Mouse (Mus musculus) hindbrain, embryonic 15.5 days (tissue): ENCODE results near the gene Cavin2. TPM values are rescaled to one million over a fixed set of nuclear protein-coding genes. Genes with fewer than 3 reads are reported as not detected.

ENCODE experiments used
- ATAC-seq: fragments of 200-750 bp; cut with Nextera tagmentation; 2 replicates; pipeline ENCODE4 v1.8.0; 2017; ENCODE audit warnings: low read depth, moderate number of reproducible peaks, moderate TSS enrichment; ENCODE audit not compliant: low FRiP score
- H3K27ac ChIP-seq: fragments of 300-500 bp; sonication (generic); replicated peaks from 2 replicates; pipeline ENCODE4 v1.5.1; 2015; ENCODE audit warnings: mild to moderate bottlenecking, inconsistent platforms
- H3K27me3 ChIP-seq: fragments of 300-500 bp; sonication (generic); 2 replicates; pipeline ENCODE4 v1.6.1; 2015; ENCODE audit warnings: control low read depth, inconsistent platforms
- H3K36me3 ChIP-seq: fragments of 300-500 bp; sonication (generic); 2 replicates; pipeline ENCODE4 v1.6.1; 2015; ENCODE audit warnings: control low read depth, inconsistent platforms
- H3K4me1 ChIP-seq: fragments of 300-500 bp; sonication (generic); replicated peaks from 2 replicates; pipeline ENCODE4 v1.6.1; 2015; ENCODE audit warnings: control low read depth, inconsistent platforms
- H3K4me2 ChIP-seq: fragments of 300-500 bp; sonication (generic); 2 replicates; pipeline ENCODE4 v1.6.1; 2015; ENCODE audit warnings: moderate library complexity, mild to moderate bottlenecking, inconsistent platforms
- H3K4me3 ChIP-seq: fragments of 300-500 bp; sonication (generic); 2 replicates; pipeline ENCODE4 v1.5.1; 2015; ENCODE audit warnings: mild to moderate bottlenecking, inconsistent platforms
- H3K9ac ChIP-seq: fragments of 300-500 bp; sonication (generic); 2 replicates; pipeline ENCODE4 v1.6.1; 2015; ENCODE audit warnings: inconsistent platforms
- H3K9me3 ChIP-seq: fragments of 300-500 bp; sonication (generic); 2 replicates; pipeline ENCODE4 v1.6.1; 2016; ENCODE audit warnings: control low read depth, inconsistent platforms
- WGBS: fragments of 180-500 bp; shearing (Covaris S2); methylation state at CpG from one replicate; pipeline ENCODE4 v1.1.7; 2015; 5-methylcytosine and 5-hydroxymethylcytosine counted together
- polyA plus RNA-seq: library from polyadenylated mRNA; unstranded; fragments of >200 nt; fragmentation: Nextera tagmentation; extraction: Ambion mirVana; gene quantifications from 2 replicates; pipeline ENCODE4 v1.2.1, GENCODE M21; 2015

The Cavin2 gene
- polyA plus RNA-seq, result 10.9 TPM in 2 replicates

GRCm38 (mm10) chr1:51288755-51289619, at the start of gene Cavin2:
Gene Cavin2 (plus strand): TSS chr1:51289126.
- H3K4me3 ChIP-seq, result no peak within 1 kb of the TSS

GRCm38 (mm10) chr1:51241311-51241986, 47.5 kb upstream of the Cavin2 start:
- H3K27ac ChIP-seq, result no peak overlapping the region
- H3K27me3 ChIP-seq, result no peaks in the 10 kb centered on the region
- H3K36me3 ChIP-seq, result no peaks in the 10 kb centered on the region
- no peaks in the 10 kb centered on the region for H3K9me3 ChIP-seq
- no peaks in the 10 kb centered on the region for H3K4me1 ChIP-seq
- H3K4me3 ChIP-seq, result no peak overlapping the region
- ATAC-seq, result no peak
- WGBS, result 76% methylated on average over 3 of the region's 3 CpGs
- H3K9ac ChIP-seq, result no peak overlapping the region
- no peak overlapping the region for H3K4me2 ChIP-seq

More at GRCm38 (mm10) chr1:51288755-51289619, at the start of gene Cavin2:
- no peaks in the 10 kb centered on the region for H3K27me3 ChIP-seq
- H3K9ac ChIP-seq, result no peak within 1 kb of the TSS
- H3K4me1 ChIP-seq, result peaks cover 13% of the 10 kb centered on the region
- H3K9me3 ChIP-seq, result no peaks in the 10 kb centered on the region
- WGBS, result 64% methylated on average over 17 of the region's 17 CpGs
- H3K27ac ChIP-seq, result peak within 1 kb of the TSS; percentile 61
- peak; percentile 59; the same call in 1 of the 2 replicates for ATAC-seq
- peak within 1 kb of the TSS; percentile 37 for H3K4me2 ChIP-seq
- H3K36me3 ChIP-seq, result no peaks in the 10 kb centered on the region

- Histone ChIP-seq H3K36me3 (no peaks in the 10 kb centered on the region), H3K9me3 (no peaks in the 10 kb centered on the region), H3K27me3 (no peaks in the 10 kb centered on the region), H3K4me2 (no peak overlapping the region), H3K4me3 (no peak overlapping the region), H3K9ac (no peak overlapping the region), H3K27ac (no peak overlapping the region), H3K4me1 (no peaks in the 10 kb centered on the region)
- 86% methylated on average over 3 of the region's 3 CpGs for WGBS
- no peak for ATAC-seq
These were observed 45.6 kb upstream of the Cavin2 start for GRCm38 (mm10) chr1:51243294-51243693.

GRCm38 (mm10) chr1:51243869-51244268, 45.1 kb upstream of the Cavin2 start:
- H3K4me1 ChIP-seq, result no peaks in the 10 kb centered on the region
- no peaks in the 10 kb centered on the region for H3K27me3 ChIP-seq
- H3K9ac ChIP-seq, result no peak overlapping the region
- no peaks in the 10 kb centered on the region for H3K9me3 ChIP-seq
- no peak overlapping the region for H3K4me2 ChIP-seq
- no peak overlapping the region for H3K27ac ChIP-seq
- WGBS, result 76% methylated on average over 3 of the region's 3 CpGs
- ATAC-seq, result no peak
- H3K4me3 ChIP-seq, result no peak overlapping the region
- H3K36me3 ChIP-seq, result no peaks in the 10 kb centered on the region

GRCm38 (mm10) chr1:51245381-51245780, 43.5 kb upstream of the Cavin2 start:
- H3K9ac ChIP-seq, result no peak overlapping the region
- H3K4me2 ChIP-seq, result no peak overlapping the region
- WGBS, result 72% methylated on average over 3 of the region's 3 CpGs
- no peaks in the 10 kb centered on the region for H3K27me3 ChIP-seq
- H3K4me1 ChIP-seq, result no peaks in the 10 kb centered on the region
- no peak overlapping the region for H3K27ac ChIP-seq
- H3K4me3 ChIP-seq, result no peak overlapping the region
- H3K9me3 ChIP-seq, result no peaks in the 10 kb centered on the region
- H3K36me3 ChIP-seq, result no peaks in the 10 kb centered on the region
- no peak for ATAC-seq

- Histone ChIP-seq H3K9me3 (no peaks in the 10 kb centered on the region), H3K4me2 (no peak overlapping the region), H3K4me1 (no peaks in the 10 kb centered on the region), H3K27me3 (no peaks in the 10 kb centered on the region), H3K27ac (no peak overlapping the region), H3K36me3 (no peaks in the 10 kb centered on the region), H3K9ac (no peak overlapping the region), H3K4me3 (no peak overlapping the region)
- WGBS, result 85% methylated on average over 5 of the region's 5 CpGs
- no peak for ATAC-seq
These were observed 38.6 kb upstream of the Cavin2 start for GRCm38 (mm10) chr1:51250302-51250701.

GRCm38 (mm10) chr1:51265118-51265800, 23.7 kb upstream of the Cavin2 start:
- no peak for ATAC-seq
- no peak overlapping the region for H3K27ac ChIP-seq
- H3K4me3 ChIP-seq, result no peak overlapping the region
- H3K4me2 ChIP-seq, result no peak overlapping the region
- H3K9me3 ChIP-seq, result no peaks in the 10 kb centered on the region
- 63% methylated on average over 5 of the region's 5 CpGs for WGBS
- H3K9ac ChIP-seq, result no peak overlapping the region
- H3K4me1 ChIP-seq, result no peaks in the 10 kb centered on the region
- no peaks in the 10 kb centered on the region for H3K27me3 ChIP-seq
- no peaks in the 10 kb centered on the region for H3K36me3 ChIP-seq

GRCm38 (mm10) chr1:51265926-51266325, 23.0 kb upstream of the Cavin2 start:
- Histone ChIP-seq H3K36me3 (no peaks in the 10 kb centered on the region), H3K4me2 (no peak overlapping the region), H3K27ac (no peak overlapping the region), H3K9ac (no peak overlapping the region), H3K9me3 (no peaks in the 10 kb centered on the region), H3K27me3 (no peaks in the 10 kb centered on the region), H3K4me3 (no peak overlapping the region), H3K4me1 (no peaks in the 10 kb centered on the region)
- ATAC-seq, result no peak
- 69% methylated on average over 2 of the region's 2 CpGs for WGBS

GRCm38 (mm10) chr1:51267125-51267524, 21.8 kb upstream of the Cavin2 start:
- Histone ChIP-seq H3K9ac (no peak overlapping the region), H3K27me3 (no peaks in the 10 kb centered on the region), H3K27ac (no peak overlapping the region), H3K4me1 (no peaks in the 10 kb centered on the region), H3K4me2 (no peak overlapping the region), H3K4me3 (no peak overlapping the region), H3K9me3 (no peaks in the 10 kb centered on the region), H3K36me3 (no peaks in the 10 kb centered on the region)
- peak; percentile 74 for ATAC-seq
- 45% methylated on average over 5 of the region's 5 CpGs for WGBS

- H3K36me3 ChIP-seq, result no peaks in the 10 kb centered on the region
- H3K4me2 ChIP-seq, result no peak overlapping the region
- H3K27ac ChIP-seq, result no peak overlapping the region
- H3K4me1 ChIP-seq, result no peaks in the 10 kb centered on the region
- H3K9ac ChIP-seq, result no peak overlapping the region
- WGBS, result 86% methylated on average over 2 of the region's 2 CpGs
- H3K9me3 ChIP-seq, result no peaks in the 10 kb centered on the region
- H3K4me3 ChIP-seq, result no peak overlapping the region
- ATAC-seq, result no peak
- H3K27me3 ChIP-seq, result no peaks in the 10 kb centered on the region
These were observed 20.7 kb upstream of the Cavin2 start for GRCm38 (mm10) chr1:51268225-51268624.

GRCm38 (mm10) chr1:51270196-51270935, 18.6 kb upstream of the Cavin2 start:
- Histone ChIP-seq H3K4me2 (no peak overlapping the region), H3K9ac (no peak overlapping the region), H3K27me3 (no peaks in the 10 kb centered on the region), H3K4me3 (no peak overlapping the region), H3K9me3 (no peaks in the 10 kb centered on the region), H3K27ac (no peak overlapping the region), H3K36me3 (no peaks in the 10 kb centered on the region), H3K4me1 (no peaks in the 10 kb centered on the region)
- WGBS, result 71% methylated on average over 5 of the region's 5 CpGs
- no peak for ATAC-seq
